Mouse (Mus musculus) B cell, adult 67 days (primary cell): ENCODE measurements around the gene Clec2i. TPM values are rescaled to one million over a fixed set of nuclear protein-coding genes. Genes with fewer than 3 reads are reported as not detected.

Experiments
- total RNA-seq, 2 experiments: library from RNA; stranded (reverse); gene quantifications; 4 replicates each; pipeline ENCODE4 v1.2.4; 2023

Gene Clec2i
- 100 to 1,000 TPM in 1 of 2 experiments, 10 to 100 TPM in 1; 82.7 to 102 TPM for total RNA-seq

DNA sequence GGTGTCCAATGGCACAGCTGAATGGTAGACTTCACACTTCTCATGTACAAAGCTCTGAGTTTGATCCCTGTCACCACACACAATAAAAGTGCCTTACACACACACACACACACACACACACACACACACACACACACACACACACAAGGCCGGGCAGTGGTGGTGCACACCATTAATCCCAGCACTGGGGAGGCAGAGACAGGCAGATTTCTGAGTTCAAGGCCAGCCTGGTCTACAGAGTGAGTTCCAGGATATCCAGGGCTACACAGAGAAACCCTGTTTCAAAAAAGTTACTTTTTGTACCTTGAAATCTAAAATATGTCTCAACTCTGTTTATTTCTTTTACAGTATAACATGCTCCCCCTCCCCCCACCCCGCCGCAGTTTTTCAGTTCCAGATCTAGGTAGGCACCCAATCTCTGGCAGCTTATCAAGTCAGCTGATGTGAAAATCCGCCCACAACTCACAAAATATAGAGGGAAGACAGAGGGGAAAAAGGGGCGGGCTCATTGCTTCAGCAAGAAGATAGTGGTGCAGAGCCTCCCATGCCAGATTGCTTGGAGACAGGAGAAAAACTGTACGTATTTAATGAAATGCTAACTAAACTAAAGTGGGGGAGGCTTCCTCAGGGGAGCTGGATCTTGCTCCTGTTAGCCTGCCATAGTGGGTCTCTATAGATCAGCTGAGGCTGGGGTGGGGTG is at the start of gene Clec2i:
Gene Clec2i, plus strand, starts transcription at position 498 of the 700 bp plus-strand sequence.

GRCm38 (mm10) chr6:128890948-128891355 is 3.6 kb downstream of the Clec2i start, which contains the start of gene BC035044:
BC035044 (minus strand) TSS chr6:128891126.

DNA sequence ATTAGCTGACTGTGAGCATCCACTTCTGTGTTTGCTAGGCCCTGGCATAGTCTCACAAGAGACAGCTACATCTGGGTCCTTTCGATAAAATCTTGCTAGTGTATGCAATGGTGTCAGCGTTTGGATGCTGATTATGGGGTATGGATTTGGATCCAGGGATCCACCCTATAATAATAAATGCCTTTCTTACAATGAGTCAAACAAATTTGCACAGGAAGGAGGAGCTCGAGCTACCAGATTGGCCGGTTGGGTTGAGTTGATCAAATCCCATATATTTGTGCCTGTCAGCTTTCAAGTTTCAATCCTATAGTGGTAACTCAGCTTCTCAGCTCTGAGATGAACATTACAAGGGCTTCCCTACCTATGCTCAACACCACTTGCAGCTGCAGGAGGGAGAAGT is 46.7 kb downstream of the Clec2i start, which contains the start of gene Clec2g:
Gene Clec2g, plus strand, starts transcription at position 301 of the 400 bp plus-strand sequence.

Other genes with a start within 250 kb of the Clec2i start
- gene Clec2h, start 225.2 kb upstream of the Clec2i start, total RNA-seq = 100 to 1,000 TPM; 181 to 222 TPM
- under 1 TPM in 1 of 2 experiments, not detected in 1; 0.68 TPM for gene Klrb1, start 164.5 kb upstream of the Clec2i start, total RNA-seq
- gene Klrb1c, start 98.4 kb upstream of the Clec2i start, total RNA-seq = 1 to 10 TPM in 1 of 2 experiments, under 1 TPM in 1; 0.95 to 1.2 TPM
- gene Gm44511, start 61.3 kb upstream of the Clec2i start, total RNA-seq = not detected
- 1 to 10 TPM in 1 of 2 experiments, not detected in 1; 1.0 TPM for gene Klrb1b, start 61.3 kb upstream of the Clec2i start, total RNA-seq
- 100 to 1,000 TPM in 1 of 2 experiments, 10 to 100 TPM in 1; 95.8 to 109 TPM for gene BC035044, start 3.5 kb downstream of the Clec2i start, total RNA-seq
- gene Clec2g, start 46.8 kb downstream of the Clec2i start, total RNA-seq = 10 to 100 TPM; 10.9 to 13.1 TPM
- 10 to 100 TPM in 1 of 2 experiments, 1 to 10 TPM in 1; 7.0 to 11.2 TPM for gene Klrb1f, start 158.3 kb downstream of the Clec2i start, total RNA-seq
- not detected for gene Clec2e, start 213.3 kb downstream of the Clec2i start, total RNA-seq